Mouse (Mus musculus): ENCODE measurements around the gene Zbed5. TPM values are rescaled to one million over a fixed set of nuclear protein-coding genes. Genes with fewer than 3 reads are reported as not detected.
"Not testable (repeated sequence)": the region's sequence is repeated elsewhere in the genome, so short reads cannot be mapped to it uniquely, and the experiment has no call there.

Zbed5 gene
- total RNA-seq (2021): 1 to 10 TPM in 1 of 2 experiments, under 1 TPM in 1; 0.99 to 2.3 TPM
- long read RNA-seq, experiment 1, partial matches to known transcripts: 0 of 5 reads
- long read RNA-seq, experiment 1, other reads (novel, unspliced or antisense): 1 of 5 reads
- long read RNA-seq, experiment 2: 0 reads

DNA sequence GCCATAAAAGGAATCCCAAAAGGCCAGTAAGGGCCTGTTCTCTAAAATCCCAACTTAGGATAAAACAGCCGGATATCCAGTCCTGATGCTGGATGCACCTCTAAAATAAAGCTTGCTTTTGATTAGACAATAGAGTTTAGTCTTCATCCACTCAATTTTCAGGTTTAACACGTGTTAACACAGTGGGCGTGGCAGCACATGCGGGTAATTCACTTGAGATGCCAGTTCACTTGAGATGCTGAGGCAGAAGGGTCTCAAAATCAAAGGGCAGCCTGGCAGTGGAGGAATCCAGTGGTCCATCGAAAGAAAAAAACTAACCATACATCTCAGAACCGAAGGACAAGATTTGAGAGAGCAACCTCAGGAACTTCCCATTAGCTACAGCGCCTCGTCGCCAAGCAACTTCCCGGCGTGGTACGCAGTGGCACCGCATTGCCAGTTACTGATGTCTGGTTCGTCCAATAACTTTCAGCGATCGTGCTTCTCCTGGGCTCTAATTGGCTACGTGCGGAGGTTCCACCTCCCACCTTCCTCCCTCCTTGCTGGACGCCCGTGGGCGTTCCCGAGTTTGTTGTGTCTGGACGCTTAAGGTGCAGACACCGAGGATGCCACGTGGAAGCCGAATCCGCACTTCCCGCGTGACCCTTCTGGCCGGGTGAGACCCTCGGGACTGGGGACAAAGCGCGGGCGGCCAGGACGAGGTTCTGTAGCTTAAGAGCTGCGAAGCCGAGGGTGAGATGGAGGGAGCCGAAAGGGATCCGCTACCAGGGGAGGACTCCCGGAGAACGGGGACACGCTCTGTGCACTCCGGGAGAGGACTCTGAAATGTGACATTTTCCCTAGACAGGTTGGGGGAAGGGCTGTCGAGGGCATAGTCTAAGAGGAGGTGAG lies at the start of gene Zbed5:
Gene Zbed5 (plus strand): TSS at position 526 of the 891 bp plus-strand sequence.
- DNase-seq: peak; percentile 90

DNA sequence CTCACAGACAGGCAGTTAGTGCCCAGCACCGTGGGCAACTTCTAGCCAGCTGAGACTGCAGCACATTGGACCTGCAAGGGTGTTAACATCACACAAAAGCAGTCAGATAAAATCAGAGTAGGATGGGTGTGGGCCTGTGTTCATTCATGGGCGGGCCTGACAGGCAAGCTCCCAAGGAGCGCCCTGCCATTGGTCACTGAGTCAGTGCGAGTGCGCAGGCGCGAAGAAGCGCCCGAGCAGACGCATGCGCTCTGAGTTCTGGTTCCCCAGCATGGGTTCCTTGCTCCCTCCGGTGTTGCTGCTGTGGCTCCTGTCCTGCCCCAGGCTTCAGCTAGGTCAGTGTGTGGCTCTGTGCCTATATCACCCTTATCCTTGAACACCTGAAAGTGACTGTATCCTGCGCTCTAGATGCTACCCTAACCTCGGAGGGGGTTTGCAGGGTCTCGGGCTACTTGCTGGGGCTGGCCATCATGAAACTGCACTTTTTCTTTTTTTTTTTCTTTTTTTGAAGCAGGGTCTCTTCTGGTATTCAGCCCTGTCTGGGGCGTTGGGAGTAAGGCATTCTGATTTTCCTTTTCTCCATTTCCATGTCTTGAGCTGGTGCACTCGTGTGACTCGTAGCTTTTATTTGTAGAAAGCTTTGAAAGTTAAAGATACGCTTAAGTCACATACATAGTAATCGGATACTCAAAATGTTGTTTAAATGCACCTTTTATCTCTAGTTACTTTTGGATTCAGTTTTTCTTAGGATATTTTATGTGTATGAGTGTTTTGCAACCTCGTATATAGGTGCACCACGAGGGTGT lies 48.6 kb upstream of the Zbed5 start, which contains the start of gene Sumf2:
Gene Sumf2 (plus strand): TSS at position 235 of the 806 bp plus-strand sequence.
- DNase-seq: peak; percentile 96 to 97

DNA sequence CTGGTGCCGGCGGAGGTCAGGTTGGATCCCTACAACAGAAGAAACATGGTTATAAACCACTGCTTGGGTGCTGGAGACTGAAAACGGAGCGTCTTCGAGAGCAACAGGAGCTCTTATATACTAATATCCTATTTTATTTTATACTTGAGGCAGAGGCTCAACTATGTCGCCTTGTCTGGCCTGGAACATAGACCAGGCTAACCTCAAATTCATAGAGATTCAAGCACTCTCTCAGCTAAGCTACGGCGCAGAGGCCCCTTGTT lies 48.0 kb upstream of the Zbed5 start:
- DNase-seq: no peak

GRCm38 (mm10) chr5:129855163-129855562 lies 40.4 kb upstream of the Zbed5 start:
- DNase-seq: no peak

- no peak for DNase-seq
Measured at GRCm38 (mm10) chr5:129856414-129856813, 39.1 kb upstream of the Zbed5 start.

DNA sequence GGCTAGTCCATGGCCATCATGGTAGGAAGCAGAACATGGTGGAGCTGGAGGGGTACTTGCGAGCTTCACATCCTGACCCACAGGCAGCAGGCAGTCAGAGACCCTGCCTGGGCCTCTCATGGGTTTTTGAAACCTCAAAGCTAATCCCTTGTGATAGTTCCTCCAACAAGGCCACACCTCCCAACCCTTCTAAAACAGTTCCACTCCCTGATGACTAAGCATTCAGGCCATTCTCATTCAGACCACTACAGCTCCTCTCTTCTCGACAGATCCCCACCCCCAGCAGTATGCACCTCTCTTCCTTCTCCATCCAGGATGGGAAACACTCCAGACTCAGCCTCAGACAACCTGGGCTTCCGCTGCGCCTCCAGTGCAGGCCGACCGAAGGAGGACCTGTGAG lies 33.2 kb upstream of the Zbed5 start:
- no peak for DNase-seq

GRCm38 (mm10) chr5:129864467-129864866 lies 31.1 kb upstream of the Zbed5 start:
- DNase-seq: peak; percentile 59 to 76

DNA sequence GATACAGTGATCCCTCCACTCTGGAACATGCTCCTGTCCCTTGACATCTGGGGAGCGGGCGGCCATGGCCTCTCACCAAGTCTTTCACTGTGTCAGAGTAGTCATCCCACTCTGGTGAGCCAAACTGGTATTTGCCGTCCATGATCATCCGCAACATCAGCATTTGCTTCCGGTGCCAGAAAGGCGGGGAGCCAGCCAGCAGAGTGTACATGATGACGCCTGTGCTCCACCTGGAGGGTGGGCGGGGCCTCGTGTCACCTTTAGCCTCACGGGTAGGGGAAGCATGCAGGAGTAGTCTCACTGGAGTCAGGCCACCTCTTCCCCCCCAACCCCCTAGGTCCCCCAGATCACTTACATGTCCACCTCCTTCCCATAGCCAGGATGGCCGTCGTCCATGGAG lies 29.7 kb upstream of the Zbed5 start:
- no peak for DNase-seq

DNA sequence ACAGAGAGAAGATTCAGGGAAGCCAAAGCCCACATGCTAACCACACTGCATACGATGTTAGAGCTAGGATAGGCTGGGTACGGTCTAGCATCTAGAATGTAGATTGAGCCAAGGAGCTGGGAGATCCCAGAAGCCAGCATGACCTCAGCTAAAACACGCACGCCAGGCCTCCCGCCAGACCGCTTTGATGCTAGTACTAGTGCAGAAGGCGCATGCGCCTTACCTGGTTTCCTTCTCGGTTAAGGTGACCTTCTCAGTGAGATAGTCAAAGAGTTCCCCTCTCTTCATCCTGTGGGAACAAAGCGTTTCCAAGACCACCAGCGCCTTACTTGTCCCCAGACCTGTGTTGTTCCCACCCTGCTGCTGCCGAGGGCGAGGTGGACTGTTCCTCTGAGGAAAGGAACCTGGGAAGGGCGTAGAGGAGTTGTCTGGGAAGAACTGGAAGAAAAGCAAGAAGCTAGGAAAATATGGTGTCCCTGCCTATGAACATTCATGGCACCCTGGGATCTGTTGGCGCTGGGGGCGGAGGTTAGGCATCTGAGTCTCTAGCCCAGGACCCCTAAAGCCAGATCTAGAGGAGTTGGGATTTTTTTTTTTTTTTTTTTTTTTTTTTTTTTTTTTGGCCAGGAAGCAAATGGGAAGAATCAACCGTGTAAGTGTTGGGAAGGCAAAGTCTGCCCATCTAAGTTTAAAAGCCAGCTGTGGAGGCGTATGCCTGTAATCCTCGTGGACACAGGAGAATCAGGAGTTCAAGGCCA lies 26.1 kb upstream of the Zbed5 start:
- DNase-seq: no peak

- no peak for DNase-seq
Measured at GRCm38 (mm10) chr5:129871238-129871637, 24.3 kb upstream of the Zbed5 start.

DNA sequence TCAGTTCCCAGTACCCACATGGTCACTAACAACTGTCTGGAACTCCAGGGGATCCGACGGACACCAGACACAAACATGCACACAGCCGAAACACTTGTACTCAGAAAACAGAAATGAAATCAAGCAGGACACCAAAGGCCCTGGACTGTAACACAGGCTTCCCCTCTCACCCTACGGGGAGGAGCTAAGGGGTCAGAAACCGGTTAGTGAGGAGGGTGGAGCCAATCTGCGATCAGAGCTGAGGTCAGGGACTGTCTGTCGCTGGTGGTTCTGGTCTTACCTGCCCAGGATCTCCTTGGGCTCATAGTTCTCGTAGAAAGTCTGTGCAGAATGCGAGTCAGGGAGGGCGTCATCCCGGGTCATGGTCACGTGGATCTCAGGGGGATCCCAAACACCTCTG lies 21.6 kb upstream of the Zbed5 start:
- DNase-seq: no peak

DNA sequence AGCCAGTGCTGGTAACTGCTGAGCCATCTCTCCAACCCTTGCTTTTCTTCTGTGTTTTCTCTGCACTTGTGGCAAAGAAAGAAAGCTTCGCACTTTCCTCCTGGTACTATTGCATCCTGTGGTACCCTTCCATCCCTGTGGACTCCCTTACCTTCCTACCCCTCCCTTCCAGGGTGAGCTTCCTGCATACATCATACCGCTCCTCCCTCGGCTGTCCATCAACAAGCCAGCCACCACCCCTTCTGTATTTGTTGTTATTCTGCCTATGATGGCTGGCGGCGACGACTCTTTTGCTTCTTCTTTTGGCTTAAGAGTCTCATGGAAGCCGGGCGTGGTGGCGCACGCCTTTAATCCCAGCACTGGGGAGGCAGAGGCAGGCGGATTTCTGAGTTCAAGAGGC lies 20.4 kb upstream of the Zbed5 start:
- DNase-seq: no peak

GRCm38 (mm10) chr5:129877731-129878455 lies 17.6 kb upstream of the Zbed5 start:
- DNase-seq: peak in 1 of 2 experiments; percentile 38

- peak; percentile 91 for DNase-seq
Measured at GRCm38 (mm10) chr5:129878946-129879345, 16.6 kb upstream of the Zbed5 start.

DNA sequence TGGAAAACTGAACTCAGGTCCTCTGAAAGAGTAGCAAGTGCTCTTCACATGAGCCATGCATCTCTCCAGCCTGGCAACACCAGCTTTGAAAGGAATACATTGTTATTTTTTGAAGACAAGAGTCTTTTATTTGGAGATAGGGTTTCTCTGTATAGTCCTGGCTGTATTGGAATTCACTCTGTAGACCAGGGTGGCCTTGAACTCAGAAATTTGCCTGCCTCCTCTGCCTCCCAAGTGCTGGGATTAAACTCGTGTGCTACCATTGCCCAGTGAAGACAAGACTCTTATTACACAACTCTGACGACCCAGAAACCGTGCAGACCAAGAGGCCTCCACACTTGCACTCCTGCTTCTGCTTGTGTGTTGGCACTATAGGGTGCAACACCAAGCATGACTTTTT lies 15.6 kb upstream of the Zbed5 start:
- DNase-seq: no peak

GRCm38 (mm10) chr5:129886271-129886670 lies 9.3 kb upstream of the Zbed5 start:
- peak; percentile 55 to 68 for DNase-seq

DNA sequence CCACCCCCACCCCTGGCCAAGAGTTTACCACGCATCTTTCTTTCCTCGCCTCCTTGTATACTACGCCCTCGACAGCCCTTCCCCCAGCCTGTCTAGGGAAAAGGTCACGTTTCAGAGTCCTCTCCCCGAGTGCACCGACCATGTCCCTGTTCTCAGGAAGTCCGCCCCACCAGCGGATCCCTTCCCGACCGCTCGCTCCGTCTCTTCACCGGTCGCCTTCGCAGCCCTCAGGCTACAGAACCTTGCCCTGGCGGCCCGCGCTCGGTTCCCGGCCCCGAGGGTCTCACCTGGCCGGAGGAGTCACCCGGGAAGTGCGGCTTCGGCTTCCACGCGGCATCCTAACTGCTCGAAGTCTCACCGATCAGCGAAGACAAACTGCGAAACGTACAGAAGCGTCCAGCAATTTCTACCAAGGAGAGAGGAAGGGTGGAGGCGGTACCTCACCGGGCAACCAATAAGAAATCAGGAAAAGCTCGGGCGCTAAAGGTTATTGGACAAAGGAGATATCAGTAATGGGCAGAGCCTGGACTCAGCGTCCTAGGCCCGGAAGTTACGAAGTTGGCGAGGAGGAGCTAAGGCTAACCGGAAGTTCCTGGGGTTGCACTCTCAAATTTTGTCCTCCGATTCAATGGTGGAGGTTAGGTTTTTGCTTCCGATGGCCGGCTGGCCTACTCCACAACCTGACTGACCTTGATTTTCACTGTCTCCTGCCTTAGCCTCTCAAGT lies 8.4 kb upstream of the Zbed5 start, which contains the start of gene Chchd2:
Gene Chchd2 (minus strand): TSS at position 560 of the 726 bp plus-strand sequence.
- peak; percentile 91 to 92 for DNase-seq

DNA sequence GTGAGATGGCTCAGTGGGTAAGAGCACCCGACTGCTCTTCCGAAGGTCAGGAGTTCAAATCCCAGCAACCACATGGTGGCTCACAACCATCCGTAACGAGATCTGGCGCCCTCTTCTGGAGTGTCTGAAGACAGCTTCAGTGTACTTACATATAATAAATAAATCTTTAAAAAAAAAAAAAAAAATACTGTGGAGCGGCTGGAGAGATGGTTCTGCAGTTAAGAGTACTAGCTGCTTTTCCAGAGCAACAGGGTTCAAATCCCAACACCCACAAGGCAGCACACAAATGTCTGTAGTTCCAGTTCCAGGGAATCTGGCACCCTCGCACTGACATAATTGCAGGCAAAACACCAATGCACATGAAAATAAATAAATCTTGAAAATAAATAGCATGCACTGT lies 5.1 kb upstream of the Zbed5 start:
- DNase-seq: not testable (repeated sequence)

DNA sequence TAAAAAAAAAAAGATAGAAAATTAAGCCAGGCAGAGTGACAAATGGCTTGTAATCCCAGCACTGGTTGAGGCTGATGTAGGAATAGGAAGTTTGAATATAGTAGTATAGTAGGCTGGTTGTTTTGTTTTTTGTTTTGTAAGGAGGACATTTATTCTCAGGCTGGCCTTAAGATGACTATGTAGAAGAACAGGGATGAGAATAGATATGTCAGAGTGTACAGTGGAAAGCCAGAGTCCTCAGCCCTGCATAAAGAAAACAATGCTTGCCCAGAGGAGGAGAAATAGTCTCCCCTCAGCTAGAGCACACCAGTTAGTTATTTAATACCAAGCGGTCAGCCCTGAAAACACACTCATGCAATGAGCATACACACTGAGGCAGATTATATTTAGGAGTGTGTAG lies 2.9 kb downstream of the Zbed5 start, which contains the start of gene Phkg1:
Gene Phkg1 (minus strand): TSS at position 101 of the 400 bp plus-strand sequence.
- no peak for DNase-seq

- no peak for DNase-seq
Measured at GRCm38 (mm10) chr5:129907775-129908174, 12.3 kb downstream of the Zbed5 start.
